Mouse (Mus musculus) adrenal gland, postnatal 4 days (tissue): ENCODE measurements around the gene Thrap3. TPM values are rescaled to one million over a fixed set of nuclear protein-coding genes. Genes with fewer than 3 reads are reported as not detected.
A peak's percentile ranks its signal among the peaks of the same experiment; 100 is the strongest.

Source experiments
- DNase-seq, 2 experiments: peaks; one replicate each; pipeline ENCODE4 v3.0.0; 2021 to 2022; ENCODE audit warnings: low spot score in 2 of 2, mixed read lengths in 2 of 2
- long read RNA-seq, 2 experiments: library from polyadenylated mRNA; stranded (forward); transcript quantifications; one replicate each; pipeline ENCODE4 v2.0.0; 2021
- total RNA-seq, 2 experiments: library from RNA; stranded (reverse); gene quantifications; 2 replicates each; pipeline ENCODE4 v1.2.3; 2021

Thrap3 gene
- total RNA-seq: 100 to 1,000 TPM; 319 to 332 TPM
- long read RNA-seq, experiment 1, full-length matches to known transcripts: 6 of 21 reads
- long read RNA-seq, experiment 1, partial matches to known transcripts: 1 of 21 reads
- long read RNA-seq, experiment 1, other reads (novel, unspliced or antisense): 14 of 21 reads
- long read RNA-seq, experiment 2, full-length matches to known transcripts: 40 of 147 reads
- long read RNA-seq, experiment 2, partial matches to known transcripts: 28 of 147 reads
- long read RNA-seq, experiment 2, other reads (novel, unspliced or antisense): 79 of 147 reads

DNA sequence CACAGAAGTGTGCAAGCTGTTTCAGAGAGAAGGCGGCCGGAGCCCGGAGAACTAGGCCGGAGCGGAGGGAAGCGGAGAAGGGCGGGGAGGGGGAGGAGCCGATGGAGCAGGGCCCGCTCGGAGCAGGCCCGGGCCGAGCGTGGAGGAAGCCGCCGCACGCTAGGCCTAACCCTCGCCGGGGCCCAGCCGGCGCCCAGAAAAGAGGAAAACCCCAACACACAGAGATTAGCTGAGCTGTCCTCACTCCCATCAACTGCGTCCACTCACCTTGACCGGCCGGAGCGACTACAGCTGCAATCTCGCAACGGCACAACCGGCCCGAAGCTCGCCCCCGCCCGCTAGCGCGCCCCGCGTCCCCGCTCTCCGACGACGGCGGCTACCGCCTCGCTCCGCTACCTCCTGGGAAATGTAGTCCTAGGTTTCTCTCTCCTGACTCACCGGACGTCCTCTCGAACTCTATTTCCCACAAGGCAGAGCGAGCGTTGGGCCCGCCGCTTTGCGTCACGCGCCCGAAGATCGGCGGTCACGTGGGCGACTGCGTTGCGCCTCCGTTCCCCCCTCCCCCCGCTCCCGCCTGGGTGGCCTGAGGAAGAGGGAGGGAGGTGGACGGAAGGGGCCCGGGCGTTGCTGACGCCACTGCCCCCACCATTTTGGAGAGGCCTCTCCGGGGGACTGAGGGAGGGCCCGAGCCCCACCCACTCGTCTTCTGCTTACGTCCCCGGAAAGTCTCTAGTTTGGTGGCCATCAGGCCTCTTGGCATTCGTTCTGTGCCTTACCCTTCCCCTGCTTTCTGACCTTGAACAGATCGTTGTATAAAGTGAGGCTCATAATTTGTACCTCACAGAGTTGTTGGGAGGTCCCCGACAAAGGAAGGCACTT, at the start of gene Thrap3:
Gene Thrap3 (minus strand): TSS at position 458 of the 879 bp plus-strand sequence.
- DNase-seq: peak; percentile 96 to 99

DNA sequence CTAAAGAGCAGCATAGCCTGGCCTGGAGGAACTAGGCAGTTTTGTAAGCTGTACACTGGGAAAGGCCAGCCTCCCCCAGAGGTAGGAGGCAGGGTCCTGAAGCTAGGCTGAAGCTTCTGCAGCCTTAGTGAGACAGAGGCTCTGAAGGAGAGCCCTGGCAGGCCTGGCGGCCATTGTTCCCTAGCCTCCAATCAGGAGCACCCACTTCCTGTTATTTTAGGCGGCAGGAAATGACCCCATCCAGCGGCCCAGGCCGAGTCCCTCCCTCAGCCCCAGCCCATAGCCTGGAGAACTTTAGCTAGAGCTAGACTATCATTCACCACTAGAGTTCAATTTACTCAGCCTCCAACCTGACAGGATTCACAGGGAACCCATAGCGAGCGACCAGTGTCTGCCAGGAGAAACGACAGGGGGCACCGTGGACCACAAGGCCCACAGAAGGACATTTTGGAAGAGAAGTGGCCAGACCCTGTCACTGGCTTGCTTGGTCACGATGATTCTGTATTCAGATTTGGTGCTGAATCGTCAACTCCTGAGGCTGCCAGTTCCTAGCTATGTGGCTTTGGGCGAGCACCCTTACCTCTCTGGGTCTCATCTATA, 49.2 kb upstream of the Thrap3 start:
- DNase-seq: no peak

DNA sequence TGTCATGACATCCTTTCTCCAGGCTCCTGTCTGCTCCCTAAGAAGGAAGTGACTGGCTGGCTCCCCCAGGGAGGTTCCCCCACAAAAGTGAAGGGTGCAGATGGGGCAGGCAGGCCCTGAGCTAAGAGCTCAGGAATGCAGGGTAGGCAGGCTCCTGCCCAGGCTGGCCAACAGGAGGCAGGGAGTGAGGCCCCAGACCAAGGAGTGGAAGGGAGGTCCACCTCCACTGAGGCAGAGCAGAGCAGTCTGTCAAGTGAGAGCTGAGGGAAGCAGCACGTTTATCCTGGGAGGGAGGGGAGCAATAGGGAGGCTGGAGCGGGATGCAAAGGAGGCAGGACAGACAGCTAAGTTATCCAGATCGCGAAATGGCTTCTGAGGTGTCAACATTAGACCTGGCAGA, 48.1 kb upstream of the Thrap3 start:
- DNase-seq: no peak

GRCm38 (mm10) chr4:126248261-126248868, 45.8 kb upstream of the Thrap3 start:
- no peak for DNase-seq

- DNase-seq: no peak
Measured at GRCm38 (mm10) chr4:126246202-126246889, 43.8 kb upstream of the Thrap3 start.

- no peak for DNase-seq
Measured at GRCm38 (mm10) chr4:126242510-126242909, 40.0 kb upstream of the Thrap3 start.

DNA sequence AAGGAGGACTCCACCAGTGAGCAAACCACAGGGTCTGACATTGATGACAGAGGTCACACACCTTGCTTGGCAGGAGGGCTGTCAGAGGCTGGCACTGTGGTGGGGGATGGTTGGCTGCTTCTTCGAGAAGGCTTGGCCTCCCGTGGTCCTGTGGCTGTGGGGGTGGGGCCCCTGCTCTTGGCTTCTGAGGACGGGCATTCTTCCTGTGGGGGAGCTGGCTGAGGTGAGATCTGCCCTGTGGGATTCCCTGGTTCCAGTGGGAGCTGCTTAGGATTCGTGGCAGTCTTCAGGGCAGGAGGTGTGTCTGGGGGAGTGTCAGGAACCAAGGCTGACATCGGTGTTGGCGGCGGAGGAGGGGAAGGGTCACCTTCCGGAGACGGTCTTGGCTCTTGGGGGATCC, 39.4 kb upstream of the Thrap3 start:
- no peak for DNase-seq

- DNase-seq: no peak
Measured at GRCm38 (mm10) chr4:126239862-126240475, 37.4 kb upstream of the Thrap3 start.

- DNase-seq: no peak
Measured at GRCm38 (mm10) chr4:126237721-126238242, 35.2 kb upstream of the Thrap3 start.

DNA sequence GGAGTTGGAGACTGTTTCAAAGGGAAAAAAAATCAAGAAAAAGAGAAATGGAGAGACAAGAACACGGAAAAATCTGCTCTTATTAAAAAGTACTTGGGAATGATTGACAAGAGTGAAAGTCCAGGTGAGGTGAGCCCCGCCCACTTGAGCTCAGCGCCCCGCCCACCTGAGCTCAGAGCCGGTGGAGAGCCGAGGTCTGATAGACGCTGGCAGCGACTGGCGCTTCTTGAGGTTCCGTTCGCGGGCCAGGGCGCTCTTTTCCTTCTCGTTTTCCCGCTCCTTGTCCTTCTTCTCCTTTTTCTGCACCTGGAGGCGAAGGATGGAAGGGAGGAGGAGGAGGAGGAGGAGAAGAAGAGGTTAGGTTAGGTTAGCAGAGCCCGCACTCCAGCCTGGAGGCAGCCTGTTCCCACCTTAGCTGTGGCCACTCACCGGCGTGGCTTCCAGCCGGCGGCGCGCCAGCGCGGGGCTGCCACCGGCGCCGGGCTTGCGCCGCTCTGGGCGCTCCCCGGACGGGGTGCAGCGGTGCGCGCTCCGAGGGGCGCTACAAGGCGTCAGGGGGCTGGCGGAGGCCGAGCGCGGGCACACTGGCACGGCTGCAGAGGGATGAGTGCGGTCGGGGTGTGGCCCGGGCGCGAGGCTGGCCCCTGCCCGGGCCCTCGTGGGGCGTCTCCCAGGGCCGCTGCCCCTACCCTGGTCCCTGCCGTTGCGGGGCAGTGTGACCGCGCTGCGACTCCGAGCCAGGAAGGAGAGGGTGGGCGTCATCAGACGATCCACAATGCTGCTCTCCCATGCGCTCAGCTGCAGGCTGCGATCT, 34.1 kb upstream of the Thrap3 start:
- no peak for DNase-seq

- DNase-seq: no peak
Measured at GRCm38 (mm10) chr4:126235191-126235590, 32.6 kb upstream of the Thrap3 start.

- no peak for DNase-seq
Measured at GRCm38 (mm10) chr4:126234496-126235175, 32.1 kb upstream of the Thrap3 start.

- no peak for DNase-seq
Measured at GRCm38 (mm10) chr4:126233676-126234308, 31.2 kb upstream of the Thrap3 start.

GRCm38 (mm10) chr4:126229900-126230299, 27.3 kb upstream of the Thrap3 start:
- no peak for DNase-seq

DNA sequence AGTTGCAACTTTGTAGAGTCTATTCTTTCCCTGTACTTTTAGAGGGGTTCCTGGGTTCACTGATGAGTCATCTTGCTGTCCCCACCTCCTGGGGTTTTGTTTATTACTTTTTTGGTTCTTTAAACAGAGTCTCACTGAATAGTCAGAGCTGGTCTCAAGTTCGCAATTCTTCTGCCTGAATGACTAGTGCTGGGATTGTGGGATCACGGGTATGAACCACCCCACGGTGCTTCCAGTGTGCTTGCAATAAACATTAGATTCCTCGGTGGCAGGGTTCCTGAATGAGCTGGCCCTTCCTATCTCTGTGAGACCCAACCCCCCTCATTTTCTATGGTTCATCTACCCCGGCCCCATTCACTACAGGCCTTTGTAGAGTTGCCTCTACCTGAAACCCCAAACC, 25.6 kb upstream of the Thrap3 start:
- no peak for DNase-seq

GRCm38 (mm10) chr4:126227077-126227761, 24.7 kb upstream of the Thrap3 start:
- peak; percentile 76 to 87 for DNase-seq

DNA sequence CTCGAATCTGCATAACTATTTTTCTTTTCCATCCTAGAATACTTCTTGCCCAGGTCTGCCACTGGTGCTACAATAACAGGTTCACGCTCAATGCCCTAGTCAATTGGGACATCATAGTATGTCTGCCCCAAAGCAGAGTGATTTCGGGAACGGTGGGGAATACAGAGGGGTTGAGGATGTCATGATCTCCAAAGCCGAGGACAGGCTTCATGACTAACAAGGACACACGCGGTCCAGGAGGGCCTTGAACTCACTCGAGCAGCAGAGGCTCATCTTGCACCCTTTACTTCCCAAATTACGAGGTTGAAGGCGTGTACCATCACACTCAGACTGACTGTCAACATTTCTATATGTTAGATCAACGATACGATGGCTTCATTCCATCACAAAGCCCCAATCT, 24.1 kb upstream of the Thrap3 start:
- DNase-seq: no peak

DNA sequence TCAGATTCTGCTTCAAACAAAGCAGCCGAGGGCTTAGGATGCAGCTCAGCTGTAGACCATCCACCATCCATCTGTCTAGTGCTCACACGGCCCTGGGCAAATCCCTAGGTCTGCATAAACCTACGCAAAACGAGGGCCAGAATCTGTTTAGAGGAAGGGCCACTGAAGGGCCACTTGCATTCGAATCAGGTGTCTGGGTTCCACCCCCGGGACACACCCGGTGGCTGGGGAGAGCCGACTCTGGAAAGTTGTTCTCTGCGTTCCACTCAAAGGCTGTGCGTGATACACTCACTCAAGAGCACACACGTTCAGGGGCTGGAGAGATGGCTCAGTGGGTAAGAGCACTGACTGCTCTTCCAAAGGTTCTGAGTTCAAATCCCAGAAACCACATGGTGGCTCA, 20.1 kb upstream of the Thrap3 start:
- DNase-seq: no peak
